Mouse (Mus musculus): Measurements from ENCODE around the gene Snx12. TPM values are rescaled to one million over a fixed set of nuclear protein-coding genes. Genes with fewer than 3 reads are reported as not detected.

The Snx12 gene
- polyA plus RNA-seq, 1 experiment from 2014 or later, result 54.4 TPM

DNA sequence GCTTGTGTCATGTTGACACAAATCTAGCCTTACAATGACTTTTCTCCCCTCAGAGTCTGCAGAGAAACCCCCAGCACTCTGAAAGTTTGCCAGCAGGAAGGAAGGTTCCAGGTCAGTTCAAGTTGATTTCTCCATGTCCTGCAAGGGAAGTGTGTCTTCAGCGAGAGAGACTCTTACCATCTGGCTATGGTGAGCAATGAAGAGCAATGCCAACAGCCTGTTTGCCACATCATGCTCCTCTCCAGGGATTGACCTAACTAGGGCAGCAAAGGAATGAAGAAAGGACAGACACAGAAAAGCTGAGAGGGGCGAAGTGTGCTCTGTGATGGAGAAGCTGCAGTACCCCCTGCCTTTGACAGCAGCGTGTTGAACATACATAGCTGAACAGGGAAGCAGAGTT lies 59.8 kb downstream of the Snx12 start:
- no peaks in the 10 kb centered on the region for H3K9me3 ChIP-seq (replicated peaks; ENCODE audit: control insufficient read depth, low read length)
- 88% methylated on average over 3 of the region's 3 CpGs for WGBS
- H3K4me1 ChIP-seq (ENCODE audit: control insufficient read depth, insufficient read depth, low read length), result no peaks in the 10 kb centered on the region
- ATAC-seq, result no peak
- no peak overlapping the region for H3K4me3 ChIP-seq (ENCODE audit: low read depth, low read length)
- no peak for DNase-seq (ENCODE audit: low spot score)
- no peak overlapping the region for H3K9ac ChIP-seq (ENCODE audit: low read length)
- no peak overlapping the region for H3K27ac ChIP-seq (ENCODE audit: low read depth, low read length)
- no peaks in the 10 kb centered on the region for H3K36me3 ChIP-seq (ENCODE audit: control insufficient read depth, insufficient read depth, low read length)
- no peaks in the 10 kb centered on the region for H3K27me3 ChIP-seq (replicated peaks; ENCODE audit: control insufficient read depth, insufficient read depth, low read length)
- no peak overlapping the region for H3K4me2 ChIP-seq (ENCODE audit: low read length)

- H3K9ac ChIP-seq (ENCODE audit: low read length), result no peak overlapping the region
- H3K9me3 ChIP-seq (replicated peaks; ENCODE audit: control insufficient read depth, low read length), result no peaks in the 10 kb centered on the region
- no peaks in the 10 kb centered on the region for H3K36me3 ChIP-seq (ENCODE audit: control insufficient read depth, insufficient read depth, low read length)
- ATAC-seq (no peak), DNase-seq (ENCODE audit: low spot score) (no peak)
- 95% methylated on average over 2 of the region's 2 CpGs for WGBS
- H3K4me2 ChIP-seq (ENCODE audit: low read length), result no peak overlapping the region
- no peak overlapping the region for H3K27ac ChIP-seq (ENCODE audit: low read depth, low read length)
- no peaks in the 10 kb centered on the region for H3K27me3 ChIP-seq (replicated peaks; ENCODE audit: control insufficient read depth, insufficient read depth, low read length)
- H3K4me3 ChIP-seq (ENCODE audit: low read depth, low read length), result no peak overlapping the region
- no peaks in the 10 kb centered on the region for H3K4me1 ChIP-seq (ENCODE audit: control insufficient read depth, insufficient read depth, low read length)
Observed at GRCm38 (mm10) chrX:101157488-101157887, 64.9 kb downstream of the Snx12 start.

DNA sequence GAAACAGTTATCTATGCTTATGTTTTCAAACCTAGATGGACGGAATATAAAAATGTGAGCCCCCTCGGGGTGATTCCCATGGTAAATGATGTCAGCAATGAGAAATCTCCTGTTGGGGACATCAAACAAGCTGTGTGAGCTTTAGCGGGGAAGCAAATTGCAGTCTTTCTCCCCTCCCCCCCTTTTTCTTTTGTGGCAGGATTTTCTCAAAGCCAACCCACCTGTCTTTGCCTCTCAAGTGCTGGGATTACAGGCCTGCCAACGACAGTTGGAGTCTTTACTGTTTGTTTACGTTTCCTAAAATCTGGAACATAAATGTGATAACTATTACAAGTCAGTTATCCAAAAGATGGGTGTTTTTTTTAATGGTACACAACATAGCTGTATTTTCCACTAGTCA lies 66.0 kb downstream of the Snx12 start:
- ATAC-seq (no peak), DNase-seq (ENCODE audit: low spot score) (peak; percentile 31)
- no peak overlapping the region for H3K9ac ChIP-seq (ENCODE audit: low read length)
- no peaks in the 10 kb centered on the region for H3K9me3 ChIP-seq (replicated peaks; ENCODE audit: control insufficient read depth, low read length)
- no peak overlapping the region for H3K27ac ChIP-seq (ENCODE audit: low read depth, low read length)
- H3K4me2 ChIP-seq (ENCODE audit: low read length), result no peak overlapping the region
- no peaks in the 10 kb centered on the region for H3K36me3 ChIP-seq (ENCODE audit: control insufficient read depth, insufficient read depth, low read length)
- H3K4me1 ChIP-seq (ENCODE audit: control insufficient read depth, insufficient read depth, low read length), result no peaks in the 10 kb centered on the region
- no peak overlapping the region for H3K4me3 ChIP-seq (ENCODE audit: low read depth, low read length)
- H3K27me3 ChIP-seq (replicated peaks; ENCODE audit: control insufficient read depth, insufficient read depth, low read length), result no peaks in the 10 kb centered on the region
- 35% methylated on average over 5 of the region's 5 CpGs for WGBS

DNA sequence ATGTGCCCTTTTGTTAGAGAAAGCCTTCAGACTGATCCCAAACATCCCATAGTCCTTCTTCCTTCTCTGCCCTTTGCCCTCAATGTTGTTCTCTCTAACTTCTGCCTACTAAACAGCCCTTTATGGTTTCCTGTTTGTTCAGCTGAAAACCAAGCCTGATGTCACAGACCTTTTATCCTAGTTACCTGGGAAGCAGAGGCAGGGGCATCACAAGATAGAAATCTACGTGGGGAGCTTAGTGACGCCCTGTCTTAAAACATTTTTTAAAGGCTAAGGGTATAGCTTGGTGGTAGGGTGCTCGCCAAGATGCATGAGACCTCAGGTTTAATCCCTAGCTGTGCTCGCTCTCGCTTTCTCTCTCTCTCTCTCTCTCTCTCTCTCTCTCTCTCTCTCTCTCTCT lies 74.9 kb downstream of the Snx12 start:
- Histone ChIP-seq H3K36me3 (ENCODE audit: control insufficient read depth, insufficient read depth, low read length) (no peaks in the 10 kb centered on the region), H3K4me1 (ENCODE audit: control insufficient read depth, insufficient read depth, low read length) (no peaks in the 10 kb centered on the region), H3K27ac (ENCODE audit: low read depth, low read length) (no peak overlapping the region), H3K9me3 (replicated peaks; ENCODE audit: control insufficient read depth, low read length) (no peaks in the 10 kb centered on the region), H3K27me3 (replicated peaks; ENCODE audit: control insufficient read depth, insufficient read depth, low read length) (no peaks in the 10 kb centered on the region), H3K4me2 (ENCODE audit: low read length) (no peak overlapping the region), H3K4me3 (ENCODE audit: low read depth, low read length) (no peak overlapping the region), H3K9ac (ENCODE audit: low read length) (no peak overlapping the region)
- 72% methylated on average over 5 of the region's 5 CpGs for WGBS
- DNase-seq (ENCODE audit: low spot score) (no peak), ATAC-seq (no peak)

GRCm38 (mm10) chrX:101131992-101132791 lies 90.2 kb downstream of the Snx12 start:
- H3K27ac ChIP-seq (ENCODE audit: low read depth, low read length), result no peak overlapping the region
- ATAC-seq (peak; percentile 63), DNase-seq (ENCODE audit: low spot score) (peak; percentile 73)
- no peak overlapping the region for H3K4me3 ChIP-seq (ENCODE audit: low read depth, low read length)
- no peaks in the 10 kb centered on the region for H3K36me3 ChIP-seq (ENCODE audit: control insufficient read depth, insufficient read depth, low read length)
- no peaks in the 10 kb centered on the region for H3K27me3 ChIP-seq (replicated peaks; ENCODE audit: control insufficient read depth, insufficient read depth, low read length)
- H3K9ac ChIP-seq (ENCODE audit: low read length), result no peak overlapping the region
- H3K4me2 ChIP-seq (ENCODE audit: low read length), result peak overlapping the region; percentile 38
- H3K9me3 ChIP-seq (replicated peaks; ENCODE audit: control insufficient read depth, low read length), result no peaks in the 10 kb centered on the region
- 43% methylated on average over 12 of the region's 12 CpGs for whole genome bisulfite sequencing
- H3K4me1 ChIP-seq (ENCODE audit: control insufficient read depth, insufficient read depth, low read length), result no peaks in the 10 kb centered on the region

GRCm38 (mm10) chrX:101131001-101131400 lies 91.4 kb downstream of the Snx12 start:
- no peak overlapping the region for H3K9ac ChIP-seq (ENCODE audit: low read length)
- peak; percentile 75 for DNase-seq (ENCODE audit: low spot score)
- no peaks in the 10 kb centered on the region for H3K36me3 ChIP-seq (ENCODE audit: control insufficient read depth, insufficient read depth, low read length)
- H3K4me2 ChIP-seq (ENCODE audit: low read length), result no peak overlapping the region
- H3K9me3 ChIP-seq (replicated peaks; ENCODE audit: control insufficient read depth, low read length), result no peaks in the 10 kb centered on the region
- H3K4me3 ChIP-seq (ENCODE audit: low read depth, low read length), result no peak overlapping the region
- H3K27ac ChIP-seq (ENCODE audit: low read depth, low read length), result no peak overlapping the region
- peak; percentile 55; the same call in 1 of the 2 replicates for ATAC-seq
- 30% methylated on average over 7 of the region's 7 CpGs for WGBS
- H3K27me3 ChIP-seq (replicated peaks; ENCODE audit: control insufficient read depth, insufficient read depth, low read length), result no peaks in the 10 kb centered on the region
- no peaks in the 10 kb centered on the region for H3K4me1 ChIP-seq (ENCODE audit: control insufficient read depth, insufficient read depth, low read length)

DNA sequence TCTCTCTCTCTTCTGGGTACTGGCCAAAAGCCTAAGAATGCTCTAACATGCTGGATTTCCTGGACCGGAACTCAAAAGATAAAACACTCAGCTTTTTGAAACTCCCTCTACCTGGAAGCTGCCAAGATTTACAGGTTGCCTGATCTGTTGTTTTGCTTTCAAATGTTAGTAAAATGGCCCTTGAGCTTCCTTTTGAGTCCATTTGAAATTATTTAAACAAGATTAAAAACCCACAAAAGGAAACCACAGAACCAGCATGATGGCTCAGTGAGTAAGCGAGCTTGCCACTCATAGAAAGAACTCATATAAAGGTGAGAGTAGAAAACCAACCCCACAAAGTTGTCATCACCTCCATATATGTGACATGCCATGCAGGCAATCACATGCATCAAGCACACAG lies 93.8 kb downstream of the Snx12 start:
- Histone ChIP-seq H3K4me1 (ENCODE audit: control insufficient read depth, insufficient read depth, low read length) (no peaks in the 10 kb centered on the region), H3K4me3 (ENCODE audit: low read depth, low read length) (no peak overlapping the region), H3K9me3 (replicated peaks; ENCODE audit: control insufficient read depth, low read length) (no peaks in the 10 kb centered on the region), H3K4me2 (ENCODE audit: low read length) (no peak overlapping the region), H3K9ac (ENCODE audit: low read length) (no peak overlapping the region), H3K27me3 (replicated peaks; ENCODE audit: control insufficient read depth, insufficient read depth, low read length) (no peaks in the 10 kb centered on the region), H3K27ac (ENCODE audit: low read depth, low read length) (no peak overlapping the region), H3K36me3 (ENCODE audit: control insufficient read depth, insufficient read depth, low read length) (no peaks in the 10 kb centered on the region)
- WGBS, result 89% methylated on average over 2 of the region's 2 CpGs
- no peak for DNase-seq (ENCODE audit: low spot score)
- no peak for ATAC-seq

DNA sequence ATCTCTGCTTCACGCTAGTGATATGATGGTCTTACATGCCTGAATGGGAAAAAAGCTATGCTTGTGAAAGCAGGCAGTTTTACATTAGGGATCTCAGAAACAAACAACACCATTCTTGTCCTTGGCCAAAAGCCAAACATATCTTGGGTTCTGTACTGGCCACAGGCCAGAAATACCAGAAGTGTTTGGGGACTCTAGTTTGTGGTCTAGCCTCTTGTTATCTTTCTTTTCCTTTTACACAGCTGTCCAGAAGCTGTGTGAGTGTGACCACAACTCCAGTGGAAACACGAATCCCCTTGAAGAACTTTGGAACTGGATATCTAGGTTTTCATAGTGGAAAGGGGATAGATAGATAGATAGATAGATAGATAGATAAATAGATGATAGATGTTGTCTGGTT lies 95.4 kb downstream of the Snx12 start:
- no peak overlapping the region for H3K4me2 ChIP-seq (ENCODE audit: low read length)
- peak; percentile 22 for DNase-seq (ENCODE audit: low spot score)
- WGBS, result 65% methylated on average over 2 of the region's 2 CpGs

DNA sequence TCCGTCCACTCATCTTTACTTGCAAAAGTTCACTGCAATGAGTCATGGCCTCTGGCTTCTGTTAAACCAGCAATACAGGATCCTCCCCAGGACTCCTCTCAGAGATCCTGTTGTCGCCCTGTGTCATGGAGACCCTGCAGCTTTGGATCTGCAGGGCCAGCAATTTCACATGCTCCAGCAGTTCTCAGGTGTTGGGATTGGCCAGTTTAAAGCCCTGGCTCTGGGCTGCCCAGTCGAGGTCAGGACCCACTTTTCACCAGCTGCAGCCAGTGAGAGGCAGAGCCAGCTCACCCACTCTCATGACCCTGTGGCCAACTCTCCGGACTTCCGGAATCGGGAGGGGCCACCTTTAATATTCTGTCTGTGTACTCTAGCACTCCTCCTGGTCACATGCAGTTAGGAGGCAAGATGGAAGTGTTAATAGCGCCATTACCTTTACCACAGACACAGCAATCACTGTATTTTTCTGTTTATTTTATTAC lies 95.8 kb downstream of the Snx12 start:
- 79% methylated on average over 7 of the region's 7 CpGs for WGBS
- no peaks in the 10 kb centered on the region for H3K36me3 ChIP-seq (ENCODE audit: control insufficient read depth, insufficient read depth, low read length)

More for the DNA sequence above, 95.4 kb downstream of the Snx12 start:
- H3K27ac ChIP-seq (ENCODE audit: low read depth, low read length), result no peak overlapping the region
- H3K4me3 ChIP-seq (ENCODE audit: low read depth, low read length), result no peak overlapping the region
- no peaks in the 10 kb centered on the region for H3K36me3 ChIP-seq (ENCODE audit: control insufficient read depth, insufficient read depth, low read length)
- no peaks in the 10 kb centered on the region for H3K27me3 ChIP-seq (replicated peaks; ENCODE audit: control insufficient read depth, insufficient read depth, low read length)
- ATAC-seq, result no peak
- H3K9ac ChIP-seq (ENCODE audit: low read length), result no peak overlapping the region
- H3K4me1 ChIP-seq (ENCODE audit: control insufficient read depth, insufficient read depth, low read length), result no peaks in the 10 kb centered on the region
- no peaks in the 10 kb centered on the region for H3K9me3 ChIP-seq (replicated peaks; ENCODE audit: control insufficient read depth, low read length)

More for the DNA sequence above, 95.8 kb downstream of the Snx12 start:
- ATAC-seq (no peak), DNase-seq (ENCODE audit: low spot score) (no peak)
- no peaks in the 10 kb centered on the region for H3K9me3 ChIP-seq (replicated peaks; ENCODE audit: control insufficient read depth, low read length)
- H3K27me3 ChIP-seq (replicated peaks; ENCODE audit: control insufficient read depth, insufficient read depth, low read length), result no peaks in the 10 kb centered on the region
- no peak overlapping the region for H3K27ac ChIP-seq (ENCODE audit: low read depth, low read length)
- no peak overlapping the region for H3K4me3 ChIP-seq (ENCODE audit: low read depth, low read length)
- H3K9ac ChIP-seq (ENCODE audit: low read length), result no peak overlapping the region
- no peaks in the 10 kb centered on the region for H3K4me1 ChIP-seq (ENCODE audit: control insufficient read depth, insufficient read depth, low read length)
- no peak overlapping the region for H3K4me2 ChIP-seq (ENCODE audit: low read length)
